ENCODE assay signal across 8 mouse cellular contexts in genomic region chr5:30806106-30806505, GRCm38 (mm10). TPM values are rescaled to one million over a fixed set of nuclear protein-coding genes. Genes with fewer than 3 reads are reported as not detected.
DNase-seq lines count a peak whose midpoint lies in the region; ATAC-seq lines count a peak whose summit lies in the region.

No protein-coding gene starts in this region.

- WGBS in intestine, embryonic 14.5 days, result 4% methylated on average over 3 of the region's 3 CpGs
- 9% methylated on average over 3 of the region's 3 CpGs for WGBS in midbrain, embryonic 10.5 days

- H3K36me3 ChIP-seq in intestine, embryonic 14.5 days (ENCODE audit: control insufficient read depth, insufficient read depth, low read length), result no peaks in the 10 kb centered on the region
- no peaks in the 10 kb centered on the region for H3K36me3 ChIP-seq in midbrain, embryonic 10.5 days

- no peak overlapping the region for H3K27ac ChIP-seq in intestine, embryonic 14.5 days (ENCODE audit: low read depth)
- no peak overlapping the region for H3K27ac ChIP-seq in midbrain, embryonic 10.5 days (replicated peaks)

- no peaks in the 10 kb centered on the region for H3K4me1 ChIP-seq in intestine, embryonic 14.5 days (replicated peaks; ENCODE audit: control insufficient read depth, insufficient read depth, low read length)
- no peaks in the 10 kb centered on the region for H3K4me1 ChIP-seq in midbrain, embryonic 10.5 days

- H3K9me3 ChIP-seq in intestine, embryonic 14.5 days (ENCODE audit: control insufficient read depth, low read length), result no peaks in the 10 kb centered on the region
- H3K9me3 ChIP-seq in midbrain, embryonic 10.5 days (replicated peaks), result no peaks in the 10 kb centered on the region

- H3K4me3 ChIP-seq in intestine, embryonic 14.5 days (ENCODE audit: low read depth, low read length), result no peak overlapping the region
- no peak overlapping the region for H3K4me3 ChIP-seq in midbrain, embryonic 10.5 days

- H3K9ac ChIP-seq in intestine, embryonic 14.5 days (ENCODE audit: low read length), result no peak overlapping the region

- no peaks in the 10 kb centered on the region for H3K27me3 ChIP-seq in intestine, embryonic 14.5 days (replicated peaks; ENCODE audit: control insufficient read depth, insufficient read depth, low read length)
- no peaks in the 10 kb centered on the region for H3K27me3 ChIP-seq in midbrain, embryonic 10.5 days (ENCODE audit: low read depth, poor library complexity, severe bottlenecking)

- intact Hi-C loops in left cerebral cortex, postnatal 10 days (cut with DNase I), result loop anchor here (5.0 kb wide), 1 partner anchor 81 kb away; the partner anchor contains the start of gene Agbl5

- no peak overlapping the region for H3K4me2 ChIP-seq in intestine, embryonic 14.5 days (ENCODE audit: low read length)

- peak; percentile 83; the same call in 1 of the 2 replicates for ATAC-seq in intestine, embryonic 14.5 days (replicated peaks; ENCODE audit: low FRiP score, low TSS enrichment, low read depth)

- DNase-seq in adrenal gland, adult 18-20 months (ENCODE audit: low spot score in 2 of 2), result peak; percentile 92 to 95
- peak; percentile 96 for DNase-seq in embryo, embryonic 10.5 days (ENCODE audit: low spot score)
- peak; percentile 64 for DNase-seq in gastrocnemius, postnatal 25 days
- DNase-seq in intestine, embryonic 14.5 days (ENCODE audit: low spot score), result peak; percentile 97
- peak; percentile 77 to 82 for DNase-seq in left cerebral cortex, postnatal 10 days (ENCODE audit: extremely low spot score in 1 of 2, low spot score in 2 of 2)
- DNase-seq in midbrain, embryonic 10.5 days (ENCODE audit: low spot score), result peak; percentile 86
- DNase-seq in right cerebral cortex, postnatal 36 days (ENCODE audit: low spot score in 2 of 2), result peak; percentile 73
- DNase-seq in urinary bladder, postnatal 36 days (ENCODE audit: low spot score in 2 of 2), result peak; percentile 89 to 90

RNA-seq across cellular contexts. Expression of gene Mapre3, which starts 8.3 kb away (rescaled TPM):
- total RNA-seq in adrenal gland, adult 18-20 months (2021), result 10 to 100 TPM; 60.7 to 76.5 TPM
- total RNA-seq in gastrocnemius, postnatal 25 days (2021), result 10 to 100 TPM; 50.6 to 57.5 TPM
- polyA plus RNA-seq in intestine, embryonic 14.5 days (2014; fragmentation: Nextera tagmentation; extraction: Ambion mirVana), result 18.5 and 19.2 TPM in 2 replicates
- 100 to 1,000 TPM; 191 to 193 TPM for total RNA-seq in left cerebral cortex, postnatal 10 days (2021)
- 22.9 and 38.2 TPM in 2 replicates for polyA plus RNA-seq in midbrain, embryonic 10.5 days (2016; fragmentation: Nextera tagmentation; extraction: Ambion mirVana)
